Mouse (Mus musculus): ENCODE measurements around the gene Gabrb3. TPM values are rescaled to one million over a fixed set of nuclear protein-coding genes. Genes with fewer than 3 reads are reported as not detected.

The Gabrb3 gene
- 0.09 TPM for polyA plus RNA-seq (2017; shearing (Covaris generic))

DNA sequence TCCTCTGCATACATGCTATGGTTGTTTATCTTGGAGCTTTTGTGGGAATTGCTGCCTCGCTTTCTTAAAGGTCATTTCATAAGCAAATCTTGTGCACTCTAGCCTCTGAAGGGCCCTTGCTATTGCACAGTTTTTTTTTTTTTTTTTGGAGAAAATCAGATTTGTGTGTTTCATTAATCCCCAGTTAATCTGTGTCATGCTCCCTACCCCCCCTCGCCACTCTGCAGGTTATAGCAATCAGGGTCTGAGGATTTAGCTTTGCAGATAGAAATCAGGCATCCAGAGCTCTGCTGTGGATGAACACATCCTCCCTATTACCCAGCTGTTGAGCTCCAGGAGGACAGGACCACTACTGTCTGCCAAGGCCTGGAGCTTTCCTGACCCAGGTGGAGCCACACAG is at the start of gene Gabrb3:
Gene Gabrb3 (plus strand): TSS at position 301 of the 400 bp plus-strand sequence.

DNA sequence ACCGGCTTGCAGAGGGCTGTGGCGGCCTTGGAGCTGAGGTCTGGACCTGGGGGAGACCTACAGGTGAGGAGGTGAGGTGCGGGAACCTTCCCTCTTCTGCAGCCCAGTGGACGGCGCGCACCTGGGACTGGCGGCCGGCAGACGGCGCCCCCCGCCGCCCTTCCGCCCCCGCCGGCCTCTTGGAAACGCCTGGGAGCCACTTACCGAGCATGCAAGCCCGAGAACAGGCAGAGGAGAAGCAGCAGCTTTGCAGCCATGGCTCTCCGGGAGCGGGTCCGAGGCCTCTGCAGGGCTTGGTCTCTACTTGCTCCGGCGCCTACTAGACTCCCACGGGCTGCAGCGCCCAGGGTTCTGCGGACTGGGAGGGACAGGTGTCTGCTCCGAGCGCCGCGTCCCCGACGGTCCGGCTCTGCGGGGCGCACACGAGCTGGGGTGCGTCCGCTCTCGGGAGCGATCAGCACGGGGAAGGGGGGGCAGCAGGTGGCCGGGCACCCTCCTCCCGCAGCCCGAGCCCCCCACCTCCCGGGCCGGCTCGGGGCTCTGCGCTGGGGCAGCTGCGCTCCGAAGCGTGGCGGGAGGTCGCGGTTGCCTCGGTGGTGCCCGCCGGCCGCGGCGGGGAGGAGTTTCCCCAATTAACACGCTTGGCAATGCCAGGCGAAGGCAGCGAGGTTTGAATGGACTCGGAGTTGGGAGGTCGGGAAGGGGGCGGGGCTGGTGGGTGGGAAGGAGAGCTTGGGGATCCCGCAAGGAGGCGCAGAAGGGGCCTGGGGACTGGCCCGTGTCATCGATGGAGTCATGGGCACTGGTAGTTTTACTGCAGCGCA is 32.8 kb upstream of the Gabrb3 start, which contains the start of gene Gabrg3:
Gene Gabrg3 (minus strand): TSS at position 672 of the 824 bp plus-strand sequence.

DNA sequence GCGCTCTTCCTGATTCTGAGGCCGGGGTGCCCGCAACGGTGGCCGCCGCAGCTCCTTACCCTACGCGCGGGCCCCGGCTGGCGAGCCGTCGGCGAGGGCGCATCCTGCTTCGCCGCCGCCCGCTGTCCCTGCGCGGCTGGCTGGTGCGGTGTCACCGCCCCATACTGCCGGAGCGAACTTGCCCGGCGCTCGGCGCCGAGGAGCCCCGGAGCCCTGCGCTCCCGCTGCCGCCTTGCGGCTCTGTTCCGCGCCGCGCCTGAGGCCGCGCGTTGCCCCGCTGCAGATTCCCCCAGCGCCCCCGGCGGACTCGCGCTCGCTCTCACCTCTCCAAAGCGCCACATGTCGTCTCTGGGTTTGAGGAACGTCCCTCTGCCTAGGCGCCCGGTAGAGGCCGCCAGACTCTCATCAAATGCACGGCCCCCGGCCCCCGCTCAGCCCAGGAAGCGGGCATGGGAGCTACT is 90.2 kb downstream of the Gabrb3 start, which contains the start of gene Gabra5:
Gene Gabra5 (minus strand): TSS at position 379 of the 461 bp plus-strand sequence.

Other genes with a start within 250 kb of the Gabrb3 start
- 0.11 TPM for gene Gabrg3, start 32.5 kb upstream of the Gabrb3 start, polyA plus RNA-seq (2017; shearing (Covaris generic))
- not detected for gene Gabra5, start 90.4 kb downstream of the Gabrb3 start, polyA plus RNA-seq (2017; shearing (Covaris generic))